ENCODE assay signal across 23 mouse cellular contexts in genomic region chr16:95348555-95348954, GRCm38 (mm10).
DNase-seq lines count a peak whose midpoint lies in the region; ATAC-seq and TF ChIP-seq lines count a peak whose summit lies in the region.
"Had no signal": no experiment of that assay in that cellular context is flagged by ENCODE, and none has a peak within 500 bp of the region (broad histone marks: within the 10 kb centered on the region; RNA-seq: fewer than 3 reads in every experiment).

No protein-coding gene starts in this region.

- no peak for ATAC-seq in forebrain, embryonic 11.5 days (replicated peaks; ENCODE audit: low FRiP score)
- ATAC-seq in forebrain, embryonic 15.5 days (replicated peaks): no peak
- no peak for ATAC-seq in lung, postnatal 0 days
- ATAC-seq in megakaryocyte, adult 5-6 weeks (ENCODE audit: poor library complexity, severe bottlenecking): peak; percentile 52
- ATAC-seq: forebrain, embryonic 16.5 days; hindbrain, embryonic 16.5 days had no signal

- H3K27ac ChIP-seq in forebrain, embryonic 11.5 days (ENCODE audit: low read depth, low read length): no peak overlapping the region
- H3K27ac ChIP-seq in forebrain, embryonic 15.5 days (replicated peaks): no peak overlapping the region
- no peak overlapping the region for H3K27ac ChIP-seq in lung, postnatal 0 days (ENCODE audit: low read length)
- peak overlapping the region; percentile 66 for H3K27ac ChIP-seq in CH12.LX (ENCODE audit: insufficient read depth, low read depth)
- H3K27ac ChIP-seq: embryonic facial prominence, embryonic 15.5 days; forebrain, embryonic 10.5 days; hindbrain, embryonic 12.5 days had no signal

- no peaks in the 10 kb centered on the region for H3K4me1 ChIP-seq in forebrain, embryonic 11.5 days (replicated peaks; ENCODE audit: control insufficient read depth, insufficient read depth, low read length)
- H3K4me1 ChIP-seq in forebrain, embryonic 15.5 days: no peaks in the 10 kb centered on the region
- H3K4me1 ChIP-seq in lung, postnatal 0 days (ENCODE audit: insufficient read depth, low read depth, low read length): peaks cover 20% of the 10 kb centered on the region
- peaks cover 42 to 49% of the 10 kb centered on the region in 2 experiments for H3K4me1 ChIP-seq in CH12.LX (ENCODE audit: control insufficient read depth in 1 of 2, insufficient read depth in 2 of 2)

- no peak for TF ChIP-seq CTCF in lung, postnatal 0 days (IDR thresholded peaks at IDR 0.05)
- TF ChIP-seq CTCF in CH12.LX (conservative IDR thresholded peaks at IDR 0.05 in 1 of 2, IDR thresholded peaks at IDR 0.05 in 1 of 2; ENCODE audit: low read depth in 2 of 2, low read length in 2 of 2): no peak

- H3K9ac ChIP-seq in forebrain, embryonic 11.5 days (ENCODE audit: low read length): no peak overlapping the region
- H3K9ac ChIP-seq in forebrain, embryonic 15.5 days (replicated peaks): no peak overlapping the region
- H3K9ac ChIP-seq in lung, postnatal 0 days (replicated peaks; ENCODE audit: low read depth): no peak overlapping the region
- H3K9ac ChIP-seq in CH12.LX (ENCODE audit: insufficient read depth, low read depth): peak overlapping the region; percentile 14; the same call in 1 of the 2 replicates
- H3K9ac ChIP-seq: embryonic facial prominence, embryonic 15.5 days; heart, embryonic 15.5 days; hindbrain, embryonic 12.5 days had no signal

- TF ChIP-seq EP300 in lung, postnatal 0 days (IDR thresholded peaks at IDR 0.05): no peak
- peak; percentile 58; the same call in 1 of the 2 replicates for TF ChIP-seq EP300 in CH12.LX (IDR thresholded peaks at IDR 0.05; ENCODE audit: low read length)

- no peaks in the 10 kb centered on the region for H3K9me3 ChIP-seq in forebrain, embryonic 11.5 days (ENCODE audit: control insufficient read depth, low read length)
- H3K9me3 ChIP-seq in forebrain, embryonic 15.5 days: no peaks in the 10 kb centered on the region
- no peaks in the 10 kb centered on the region for H3K9me3 ChIP-seq in lung, postnatal 0 days (ENCODE audit: low read length)
- no peaks in the 10 kb centered on the region for H3K9me3 ChIP-seq in CH12.LX (replicated peaks; ENCODE audit: low read length)
- H3K9me3 ChIP-seq: embryonic facial prominence, embryonic 15.5 days; forebrain, embryonic 10.5 days; heart, embryonic 15.5 days; hindbrain, embryonic 12.5 days had no signal

- TF ChIP-seq RAD21 in CH12.LX (IDR thresholded peaks at IDR 0.05; ENCODE audit: low read depth, low read length): no peak

- H3K27me3 ChIP-seq in forebrain, embryonic 11.5 days (ENCODE audit: control insufficient read depth, insufficient read depth, low read length): no peaks in the 10 kb centered on the region
- H3K27me3 ChIP-seq in forebrain, embryonic 15.5 days: no peaks in the 10 kb centered on the region
- no peaks in the 10 kb centered on the region; the same call in 1 of the 2 replicates for H3K27me3 ChIP-seq in lung, postnatal 0 days (replicated peaks; ENCODE audit: insufficient read depth, low read length)
- H3K27me3 ChIP-seq in CH12.LX (replicated peaks): no peaks in the 10 kb centered on the region
- H3K27me3 ChIP-seq: embryonic facial prominence, embryonic 15.5 days; heart, embryonic 15.5 days; hindbrain, embryonic 12.5 days had no signal

- WGBS in forebrain, embryonic 11.5 days: 87% methylated on average over 9 of the region's 9 CpGs
- WGBS in forebrain, embryonic 15.5 days: 90% methylated on average over 9 of the region's 9 CpGs
- WGBS in lung, postnatal 0 days: 53% methylated on average over 9 of the region's 9 CpGs

- no peaks in the 10 kb centered on the region for H3K79me2 ChIP-seq in CH12.LX (replicated peaks; ENCODE audit: control insufficient read depth, extremely low read depth, insufficient read depth, poor library complexity, severe bottlenecking)

- DNase-seq in forebrain, embryonic 11.5 days (ENCODE audit: low spot score): peak; percentile 34
- peak; percentile 34 for DNase-seq in lung, postnatal 0 days (ENCODE audit: low spot score)
- DNase-seq in lung, postnatal 4 days: no peak
- peak; percentile 58 for DNase-seq in CH12.LX (ENCODE audit: extremely low read depth)
- DNase-seq in urinary bladder, postnatal 10 days (ENCODE audit: low spot score): no peak
- no peak for DNase-seq in retina, postnatal 1 day
- DNase-seq: adrenal gland, adult 8-10 months; adrenal gland, postnatal 36 days; B cell, adult 2 months; cerebellum, adult 11 months; cerebellum, adult 8-10 months; cerebellum, postnatal 14 days; embryo, embryonic 11 days; gastrocnemius, postnatal 25 days had no signal

- H3K36me3 ChIP-seq in forebrain, embryonic 11.5 days (ENCODE audit: control insufficient read depth, insufficient read depth, low read length): no peaks in the 10 kb centered on the region
- no peaks in the 10 kb centered on the region for H3K36me3 ChIP-seq in forebrain, embryonic 15.5 days
- no peaks in the 10 kb centered on the region for H3K36me3 ChIP-seq in lung, postnatal 0 days (ENCODE audit: insufficient read depth, low read length)
- no peaks in the 10 kb centered on the region for H3K36me3 ChIP-seq in CH12.LX (replicated peaks in 1 of 2; ENCODE audit: control insufficient read depth in 1 of 2, insufficient read depth in 1 of 2, low read length in 1 of 2)
- H3K36me3 ChIP-seq: embryonic facial prominence, embryonic 15.5 days; forebrain, embryonic 10.5 days; heart, embryonic 15.5 days; hindbrain, embryonic 12.5 days had no signal

- H3K4me2 ChIP-seq in forebrain, embryonic 11.5 days (ENCODE audit: low read depth, low read length, severe bottlenecking): no peak overlapping the region
- no peak overlapping the region for H3K4me2 ChIP-seq in forebrain, embryonic 15.5 days (replicated peaks)
- no peak overlapping the region for H3K4me2 ChIP-seq in lung, postnatal 0 days (replicated peaks; ENCODE audit: low read depth, low read length)
- peak overlapping the region; percentile 46 for H3K4me2 ChIP-seq in CH12.LX (ENCODE audit: insufficient read depth, low read depth, poor library complexity, severe bottlenecking)
- H3K4me2 ChIP-seq: embryonic facial prominence, embryonic 15.5 days; heart, embryonic 15.5 days; hindbrain, embryonic 12.5 days had no signal

- in situ Hi-C loops in CH12.LX (cut with MboI; ENCODE audit: low pct_ligation_motif_present, low pct_unique_long_range_greater_than_20kb, low sequenced_read_pairs): loop anchor here (5.0 to 25.0 kb wide), 3 partner anchors 224 to 616 kb away; no protein-coding TSS in a partner anchor

- dilution Hi-C loops in CH12.LX (cut with MboI; ENCODE audit: extremely low pct_ligation_motif_present, extremely low pct_unique_long_range_greater_than_20kb, low sequenced_read_pairs): no loop called here

- H3K4me3 ChIP-seq in forebrain, embryonic 11.5 days (ENCODE audit: low read depth, low read length): no peak overlapping the region
- no peak overlapping the region for H3K4me3 ChIP-seq in forebrain, embryonic 15.5 days
- no peak overlapping the region for H3K4me3 ChIP-seq in lung, postnatal 0 days (ENCODE audit: low read depth, low read length)
- peak overlapping the region; percentile 4 to 28 (median 12) for H3K4me3 ChIP-seq in CH12.LX (replicated peaks in 1 of 3; ENCODE audit: low read depth in 2 of 3, low read length in 2 of 3, poor library complexity in 1 of 3)
- H3K4me3 ChIP-seq: embryonic facial prominence, embryonic 15.5 days; erythroblast, embryonic 14.5 days; forebrain, embryonic 10.5 days; heart, embryonic 15.5 days; hindbrain, embryonic 12.5 days had no signal

- TF ChIP-seq POLR2A in CH12.LX (IDR thresholded peaks at IDR 0.05; ENCODE audit: low read depth, low read length): peak; percentile 61

TF ChIP-seq in CH12.LX, 34 proteins besides CTCF, POLR2A, EP300 and RAD21:
- TF ChIP-seq JUN (IDR thresholded peaks at IDR 0.05; ENCODE audit: insufficient read depth, low read depth, low read length) (peak; percentile 52), MAZ (IDR thresholded peaks at IDR 0.05; ENCODE audit: low read depth, low read length) (0 out of 2 replicates have a peak, but pooled peaks have one; percentile 43), TBP (conservative IDR thresholded peaks at IDR 0.05; ENCODE audit: low read depth, low read length) (peak; percentile 55; the same call in 1 of the 2 replicates), TCF12 (IDR thresholded peaks at IDR 0.05; ENCODE audit: low read depth, low read length) (peak; percentile 89), ZC3H11A (IDR thresholded peaks at IDR 0.05; ENCODE audit: low read depth, low read length) (no peak), ELF1 (IDR thresholded peaks at IDR 0.05; ENCODE audit: low read depth, low read length) (peak; percentile 75), RCOR1 (conservative IDR thresholded peaks at IDR 0.05; ENCODE audit: low read depth, low read length) (no peak), MAX (IDR thresholded peaks at IDR 0.05; ENCODE audit: low read length) (peak; percentile 55; the same call in 1 of the 2 replicates), IRF4 (IDR thresholded peaks at IDR 0.05; ENCODE audit: low read depth, low read length) (peak; percentile 94), BHLHE40 (IDR thresholded peaks at IDR 0.05; ENCODE audit: low read depth, low read length) (peak; percentile 65), UBTF (IDR thresholded peaks at IDR 0.05; ENCODE audit: low read depth, low read length) (no peak), ETS1 (conservative IDR thresholded peaks at IDR 0.05; ENCODE audit: low read depth, low read length) (peak; percentile 80)

Comparison
In these comparisons a context has a peak if more than half of its experiments do, and no peak if none do; other contexts are left out.
1. DNase-seq: peak in forebrain, embryonic 11.5 days (single experiment), lung, postnatal 0 days (single experiment) and CH12.LX (single experiment); none in lung, postnatal 4 days (0 of 2), urinary bladder, postnatal 10 days (single experiment) and retina, postnatal 1 day (single experiment).
2. H3K4me3 ChIP-seq: peak in CH12.LX (3 of 3); none in forebrain, embryonic 11.5 days (single experiment), forebrain, embryonic 15.5 days (single experiment) and lung, postnatal 0 days (single experiment).